10 mouse cellular contexts compared by ENCODE assay signal in genomic region chr9:105857773-105858172, GRCm38 (mm10). TPM values are rescaled to one million over a fixed set of nuclear protein-coding genes. Genes with fewer than 3 reads are reported as not detected.
DNase-seq lines count a peak whose midpoint lies in the region; ATAC-seq lines count a peak whose summit lies in the region.
"Had no signal": no experiment of that assay in that cellular context is flagged by ENCODE, and none has a peak within 500 bp of the region (broad histone marks: within the 10 kb centered on the region; RNA-seq: fewer than 3 reads in every experiment).

No protein-coding gene starts in this region.

- no peaks in the 10 kb centered on the region for H3K4me1 ChIP-seq in forebrain, embryonic 11.5 days (replicated peaks; ENCODE audit: control insufficient read depth, insufficient read depth, low read length)
- H3K4me1 ChIP-seq in hindbrain, embryonic 14.5 days (replicated peaks; ENCODE audit: control insufficient read depth, insufficient read depth, low read length), result no peaks in the 10 kb centered on the region
- H3K4me1 ChIP-seq: midbrain, embryonic 12.5 days had no signal

- no peak overlapping the region for H3K4me3 ChIP-seq in forebrain, embryonic 11.5 days (ENCODE audit: low read depth, low read length)
- H3K4me3 ChIP-seq in hindbrain, embryonic 14.5 days (replicated peaks; ENCODE audit: low read length), result no peak overlapping the region
- H3K4me3 ChIP-seq: midbrain, embryonic 12.5 days had no signal

- WGBS in forebrain, embryonic 11.5 days, result 15% methylated on average over 6 of the region's 6 CpGs
- WGBS in hindbrain, embryonic 14.5 days, result 12% methylated on average over 6 of the region's 6 CpGs

- H3K9ac ChIP-seq in forebrain, embryonic 11.5 days (ENCODE audit: low read length), result no peak overlapping the region
- H3K9ac ChIP-seq in hindbrain, embryonic 14.5 days, result no peak overlapping the region
- H3K9ac ChIP-seq: midbrain, embryonic 12.5 days had no signal

- no peak overlapping the region for H3K27ac ChIP-seq in forebrain, embryonic 11.5 days (ENCODE audit: low read depth, low read length)
- H3K27ac ChIP-seq in hindbrain, embryonic 14.5 days, result no peak overlapping the region
- H3K27ac ChIP-seq: midbrain, embryonic 12.5 days had no signal

- no peak for ATAC-seq in CD4-positive, CD25-positive, alpha-beta regulatory T cell, adult 4 months
- 0 out of 2 replicates have a peak, but pooled peaks have one; percentile 49 for ATAC-seq in forebrain, embryonic 11.5 days (replicated peaks; ENCODE audit: low FRiP score)
- ATAC-seq in hindbrain, embryonic 14.5 days (ENCODE audit: low FRiP score), result peak; percentile 57; the same call in 1 of the 2 replicates

- DNase-seq in CD4-positive, CD25-positive, alpha-beta regulatory T cell, adult 2 months (ENCODE audit: low read depth, low spot score), result peak; percentile 50
- peak; percentile 71 for DNase-seq in brain, adult 2 months (ENCODE audit: low read depth, low spot score)
- DNase-seq in forebrain, embryonic 11.5 days (ENCODE audit: low spot score), result peak; percentile 70
- peak; percentile 88 for DNase-seq in hindbrain, embryonic 14.5 days (ENCODE audit: low spot score)
- peak; percentile 74 to 84 for DNase-seq in left cerebral cortex, adult 18-20 months (ENCODE audit: low spot score in 2 of 2)
- DNase-seq in mesoderm, embryonic 11.5 days (ENCODE audit: low read depth, low spot score), result peak; percentile 80
- peak; percentile 17 to 51 for DNase-seq in spleen, postnatal 10 days (ENCODE audit: low spot score in 2 of 2)

- H3K9me3 ChIP-seq in forebrain, embryonic 11.5 days (ENCODE audit: control insufficient read depth, low read length), result no peaks in the 10 kb centered on the region
- no peaks in the 10 kb centered on the region for H3K9me3 ChIP-seq in hindbrain, embryonic 14.5 days (ENCODE audit: control insufficient read depth, low read length)
- H3K9me3 ChIP-seq: midbrain, embryonic 12.5 days had no signal

- H3K36me3 ChIP-seq in forebrain, embryonic 11.5 days (ENCODE audit: control insufficient read depth, insufficient read depth, low read length), result no peaks in the 10 kb centered on the region
- no peaks in the 10 kb centered on the region for H3K36me3 ChIP-seq in hindbrain, embryonic 14.5 days (replicated peaks; ENCODE audit: control insufficient read depth, insufficient read depth)
- H3K36me3 ChIP-seq: midbrain, embryonic 12.5 days had no signal

- no peak overlapping the region for H3K4me2 ChIP-seq in forebrain, embryonic 11.5 days (ENCODE audit: low read depth, low read length, severe bottlenecking)
- no peak overlapping the region for H3K4me2 ChIP-seq in hindbrain, embryonic 14.5 days (replicated peaks)
- H3K4me2 ChIP-seq: midbrain, embryonic 12.5 days had no signal

- H3K27me3 ChIP-seq in forebrain, embryonic 11.5 days (ENCODE audit: control insufficient read depth, insufficient read depth, low read length), result no peaks in the 10 kb centered on the region
- no peaks in the 10 kb centered on the region for H3K27me3 ChIP-seq in hindbrain, embryonic 14.5 days (ENCODE audit: control insufficient read depth, insufficient read depth, low read length)
- H3K27me3 ChIP-seq: midbrain, embryonic 12.5 days had no signal

RNA-seq across cellular contexts. Expression of gene Col6a6, which starts 29.8 kb away (rescaled TPM):
- polyA plus RNA-seq in CD4-positive, CD25-positive, alpha-beta regulatory T cell, adult 4 months (2017; shearing (Covaris generic)), result not detected
- 0.09 TPM in 1 of 2 replicates, not detected in the other for polyA plus RNA-seq in forebrain, embryonic 11.5 days (2014; fragmentation: Nextera tagmentation; extraction: Ambion mirVana)
- polyA plus RNA-seq in hindbrain, embryonic 14.5 days (2014; fragmentation: Nextera tagmentation; extraction: Ambion mirVana), result 0.11 and 0.17 TPM in 2 replicates
- total RNA-seq in left cerebral cortex, adult 18-20 months (2021), result under 1 TPM; 0.16 to 0.56 TPM
- polyA plus RNA-seq: C2C12 had no signal

Comparison
In these comparisons a context has a peak if more than half of its experiments do, and no peak if none do; other contexts are left out.
1. DNase-seq: peak in every context shown above with its lines; median percentile 88 in hindbrain, embryonic 14.5 days; 80 in mesoderm, embryonic 11.5 days; 79 in left cerebral cortex, adult 18-20 months; 71 in brain, adult 2 months; 70 in forebrain, embryonic 11.5 days; 50 in CD4-positive, CD25-positive, alpha-beta regulatory T cell, adult 2 months; 34 in spleen, postnatal 10 days.